Mouse (Mus musculus): ENCODE results near the gene Ap4b1.

- TF ChIP-seq ZC3H11A (IDR thresholded peaks at IDR 0.05; ENCODE audit: borderline replicate concordance, low read depth, low read length) (no peak), HCFC1 (IDR thresholded peaks at IDR 0.05; ENCODE audit: borderline replicate concordance, insufficient read depth, low read length) (no peak), MAFK (IDR thresholded peaks at IDR 0.05; ENCODE audit: insufficient read depth, low read depth, low read length) (no peak), ZNF384 (IDR thresholded peaks at IDR 0.05; ENCODE audit: low read depth, low read length) (no peak), CHD2 (IDR thresholded peaks at IDR 0.05; ENCODE audit: low read depth, low read length) (no peak)
These were observed 42.6 kb downstream of the Ap4b1 start for GRCm38 (mm10) chr3:103851882-103852281.

All from ES-E14 (cell line).